Mouse (Mus musculus): Measurements from ENCODE around the gene Tmem242. TPM values are rescaled to one million over a fixed set of nuclear protein-coding genes. Genes with fewer than 3 reads are reported as not detected.

Gene Tmem242
- total RNA-seq, 2 experiments from 2014 or later: 83.6 to 89.6 TPM

- DNase-seq (ENCODE audit: low spot score in 2 of 2): no peak
Measured at GRCm38 (mm10) chr17:5385694-5386093, 54.4 kb downstream of the Tmem242 start.

GRCm38 (mm10) chr17:5377930-5378310 is 62.1 kb downstream of the Tmem242 start:
- DNase-seq (ENCODE audit: low spot score in 2 of 2): no peak

DNA sequence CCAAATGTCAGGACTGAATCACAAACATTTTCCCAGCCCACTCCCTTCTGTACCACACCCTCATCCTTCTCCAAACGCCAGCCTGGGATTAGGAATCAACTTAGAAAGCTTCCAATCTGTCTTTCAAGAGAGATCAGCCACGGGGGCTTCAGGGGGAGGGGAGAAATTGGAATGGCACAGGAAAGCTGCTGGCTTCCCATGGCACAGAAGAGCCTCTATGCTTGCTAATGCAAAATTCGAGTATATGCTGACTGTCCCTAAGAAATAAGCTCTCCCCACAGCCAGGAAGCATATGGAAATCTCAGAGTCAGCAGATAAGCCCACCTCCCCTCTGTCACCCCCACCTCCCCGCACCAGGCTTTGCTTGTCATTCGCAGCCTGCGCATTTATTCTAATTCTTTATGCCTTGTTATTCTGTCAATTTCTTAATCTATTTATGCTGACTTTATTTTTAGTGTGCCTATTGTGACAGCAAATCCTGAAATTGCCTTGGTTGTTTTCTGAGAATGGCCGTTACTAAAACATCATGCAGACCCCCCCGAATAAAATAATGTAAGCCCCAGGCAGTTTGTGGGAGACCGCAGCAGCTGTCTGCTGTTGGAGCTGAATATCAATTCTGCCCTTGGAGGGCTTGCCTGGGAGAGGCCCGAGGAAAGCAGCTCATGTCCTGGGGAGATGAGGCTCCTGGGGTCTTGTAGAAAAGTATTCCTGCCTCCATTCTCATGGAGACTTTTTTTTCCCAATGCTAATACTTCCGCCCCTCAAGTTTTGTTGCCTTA is 62.7 kb downstream of the Tmem242 start:
- DNase-seq (ENCODE audit: low spot score in 2 of 2): peak in 1 of 2 experiments; percentile 74

- DNase-seq (ENCODE audit: low spot score in 2 of 2): no peak
Measured at GRCm38 (mm10) chr17:5372951-5373350, 67.1 kb downstream of the Tmem242 start.

DNA sequence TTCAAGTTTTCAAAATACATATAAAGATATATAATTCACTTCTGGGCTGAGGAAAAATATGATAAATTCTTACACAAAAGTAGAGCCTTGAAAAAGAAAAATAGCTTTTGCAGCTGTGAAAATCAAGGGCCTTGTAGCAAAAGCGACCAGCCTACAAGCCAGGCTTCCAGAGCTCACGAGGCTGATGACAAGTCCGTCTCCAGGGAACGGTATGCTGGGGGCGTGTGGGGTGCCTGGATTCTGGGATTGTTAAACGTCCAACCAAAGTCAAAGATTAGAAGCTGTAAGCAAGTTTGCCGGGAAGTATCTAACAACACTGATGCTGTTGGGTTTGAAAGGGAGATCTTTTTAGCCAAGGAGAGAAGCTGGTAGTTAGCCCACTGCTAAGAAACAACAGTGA is 68.5 kb downstream of the Tmem242 start:
- no peak for DNase-seq (ENCODE audit: low spot score in 2 of 2)

- DNase-seq (ENCODE audit: low spot score in 2 of 2): no peak
Measured at GRCm38 (mm10) chr17:5371032-5371431, 69.0 kb downstream of the Tmem242 start.

DNA sequence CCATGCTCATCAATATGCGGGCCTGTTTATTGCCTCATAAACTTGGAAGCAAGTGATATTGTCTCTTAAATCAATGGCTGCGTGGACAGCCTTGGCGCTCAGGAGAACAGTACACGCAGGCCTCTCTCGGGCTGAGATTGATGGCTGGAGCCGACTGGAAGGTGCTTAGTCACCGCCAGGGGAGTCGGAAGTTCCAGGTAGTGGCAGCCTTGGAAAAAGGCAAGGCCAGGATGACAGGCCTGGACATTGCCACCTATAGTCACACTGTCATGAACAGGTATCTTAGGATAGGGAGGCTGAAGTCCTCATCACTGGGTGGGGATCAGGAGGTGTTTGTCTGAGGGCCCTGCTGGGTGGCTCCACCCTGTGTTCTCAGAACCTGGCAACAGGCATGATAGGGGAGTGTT is 74.1 kb downstream of the Tmem242 start:
- no peak for DNase-seq (ENCODE audit: low spot score in 2 of 2)

Small RNA genes within 50 kb of the gene (microRNA-seq; reads per million reads assigned to microRNA genes)
- 0 reads per million in 2 experiments for gene Gm22475

Other genes starting within 250 kb of the Tmem242 start
- gene Ldhal6b, start 21.5 kb downstream of the Tmem242 start, total RNA-seq (2021): 1 to 10 TPM; 1.4 to 1.7 TPM
- gene Zdhhc14, start 52.3 kb upstream of the Tmem242 start, total RNA-seq (2021): 10 to 100 TPM; 41.2 to 42.2 TPM

All from layer of hippocampus, postnatal 14 days (tissue).